Mouse (Mus musculus): ENCODE measurements at regions not wholly inside any gene's neighbourhood (a gene's known extent, or its start where the extent isn't known, plus 50 kb on each side); places are given as distances from the start of the nearest gene placed in this dataset.

GRCm38 (mm10) chr4:142292760-142293159 is 53.6 kb upstream of the Kazn start:
- TF ChIP-seq CTCF (IDR thresholded peaks at IDR 0.05; ENCODE audit: extremely low read depth, insufficient read depth, insufficient read length, insufficient replicate concordance) (no peak), POLR2A (IDR thresholded peaks at IDR 0.05; ENCODE audit: low read depth, low read length) (no peak)
